Mouse (Mus musculus): Measurements from ENCODE around the gene BC029722. TPM values are rescaled to one million over a fixed set of nuclear protein-coding genes. Genes with fewer than 3 reads are reported as not detected.

Gene BC029722
- total and polyA plus RNA-seq, 3 experiments, result 12.4 to 33.8 (median 22.7) TPM

DNA sequence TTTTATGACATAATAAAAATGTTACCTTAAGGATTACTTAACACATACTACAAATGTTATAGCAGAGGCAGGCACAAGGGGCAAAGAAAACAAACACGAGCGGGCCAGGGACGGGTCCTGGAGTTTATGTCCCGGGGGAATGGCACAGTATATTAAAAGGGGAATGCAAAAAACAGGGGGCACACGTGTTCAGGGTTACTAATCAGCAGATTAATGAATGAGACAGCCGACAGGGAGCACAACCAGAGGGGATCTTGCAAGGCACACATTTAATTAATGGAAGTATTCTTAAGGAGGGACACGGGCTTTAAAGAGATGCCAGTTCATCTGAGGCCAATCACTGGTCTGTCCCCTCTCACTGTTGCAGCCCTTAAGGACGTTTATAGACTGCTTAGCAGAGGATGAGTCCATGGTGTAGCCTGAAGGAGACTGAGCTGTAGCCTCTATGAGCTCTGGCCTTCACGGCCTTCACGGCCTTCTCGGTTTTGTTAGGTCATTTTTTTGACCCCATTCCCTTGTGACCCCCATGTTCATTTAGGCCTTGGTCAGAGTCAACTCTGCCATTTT, 44.2 kb upstream of the BC029722 start:
- H3K4me1 ChIP-seq (ENCODE audit: control insufficient read depth in 1 of 2, insufficient read depth in 2 of 2), result peaks cover 0 to 17% of the 10 kb centered on the region in 2 experiments; a peak in 2 of 4 replicates
- no peaks in the 10 kb centered on the region for H3K27me3 ChIP-seq (replicated peaks)
- H3K9ac ChIP-seq (ENCODE audit: insufficient read depth, low read depth), result no peak overlapping the region
- TF ChIP-seq GABPA (IDR thresholded peaks at IDR 0.05; ENCODE audit: insufficient replicate concordance, low read depth, low read length) (no peak), CHD2 (IDR thresholded peaks at IDR 0.05; ENCODE audit: low read length) (no peak), MEF2A (IDR thresholded peaks at IDR 0.05; ENCODE audit: borderline replicate concordance, low read depth, low read length) (no peak), MXI1 (IDR thresholded peaks at IDR 0.05; ENCODE audit: low read depth, low read length) (no peak), TBP (conservative IDR thresholded peaks at IDR 0.05; ENCODE audit: low read depth, low read length) (no peak), MAZ (IDR thresholded peaks at IDR 0.05; ENCODE audit: low read depth, low read length) (no peak), MAFK (IDR thresholded peaks at IDR 0.05; ENCODE audit: insufficient replicate concordance, low read length) (no peak), BHLHE40 (IDR thresholded peaks at IDR 0.05; ENCODE audit: low read depth, low read length) (no peak), USF2 (conservative IDR thresholded peaks at IDR 0.05; ENCODE audit: low read depth, low read length) (no peak), HCFC1 (IDR thresholded peaks at IDR 0.05; ENCODE audit: low read depth, low read length) (no peak), NELFE (IDR thresholded peaks at IDR 0.05; ENCODE audit: low read depth, low read length) (no peak), KAT2A (IDR thresholded peaks at IDR 0.05; ENCODE audit: insufficient replicate concordance, low read length) (no peak), E2F4 (IDR thresholded peaks at IDR 0.05; ENCODE audit: insufficient replicate concordance, low read depth, low read length) (no peak)
- no peaks in the 10 kb centered on the region for H3K9me3 ChIP-seq (replicated peaks; ENCODE audit: low read length)
- in situ Hi-C loops (cut with MboI; ENCODE audit: low pct_ligation_motif_present, low pct_unique_long_range_greater_than_20kb, low sequenced_read_pairs) (no loop called here), dilution Hi-C loops (cut with MboI; ENCODE audit: extremely low pct_ligation_motif_present, extremely low pct_unique_long_range_greater_than_20kb, low sequenced_read_pairs) (no loop called here)
- DNase-seq (ENCODE audit: extremely low read depth), result no peak
- H3K36me3 ChIP-seq (replicated peaks in 1 of 2; ENCODE audit: control insufficient read depth in 1 of 2, insufficient read depth in 1 of 2, low read length in 1 of 2), result peaks cover under 1 to 79% of the 10 kb centered on the region in 2 experiments
- H3K79me2 ChIP-seq (replicated peaks; ENCODE audit: control insufficient read depth, extremely low read depth, insufficient read depth, poor library complexity, severe bottlenecking), result no peaks in the 10 kb centered on the region; the same call in 1 of the 2 replicates
- no peak overlapping the region for H3K27ac ChIP-seq (ENCODE audit: insufficient read depth, low read depth)
- no peak overlapping the region for H3K4me3 ChIP-seq (replicated peaks in 1 of 3; ENCODE audit: low read depth in 2 of 3, low read length in 2 of 3, poor library complexity in 1 of 3)
- H3K4me2 ChIP-seq (ENCODE audit: insufficient read depth, low read depth, poor library complexity, severe bottlenecking), result no peak overlapping the region

- Histone ChIP-seq H3K4me3 (replicated peaks in 1 of 3; ENCODE audit: low read depth in 2 of 3, low read length in 2 of 3, poor library complexity in 1 of 3) (no peak overlapping the region), H3K36me3 (replicated peaks in 1 of 2; ENCODE audit: control insufficient read depth in 1 of 2, insufficient read depth in 1 of 2, low read length in 1 of 2) (peaks cover 4 to 80% of the 10 kb centered on the region in 2 experiments), H3K9me3 (replicated peaks; ENCODE audit: low read length) (no peaks in the 10 kb centered on the region), H3K27ac (ENCODE audit: insufficient read depth, low read depth) (no peak overlapping the region), H3K79me2 (replicated peaks; ENCODE audit: control insufficient read depth, extremely low read depth, insufficient read depth, poor library complexity, severe bottlenecking) (no peaks in the 10 kb centered on the region; the same call in 1 of the 2 replicates), H3K9ac (ENCODE audit: insufficient read depth, low read depth) (no peak overlapping the region), H3K27me3 (replicated peaks) (no peaks in the 10 kb centered on the region), H3K4me2 (ENCODE audit: insufficient read depth, low read depth, poor library complexity, severe bottlenecking) (no peak overlapping the region), H3K4me1 (ENCODE audit: control insufficient read depth in 1 of 2, insufficient read depth in 2 of 2) (peaks cover 0 to 11% of the 10 kb centered on the region in 2 experiments; a peak in 1 of 4 replicates)
- DNase-seq (ENCODE audit: extremely low read depth), result no peak
- dilution Hi-C loops (cut with MboI; ENCODE audit: extremely low pct_ligation_motif_present, extremely low pct_unique_long_range_greater_than_20kb, low sequenced_read_pairs) (no loop called here), in situ Hi-C loops (cut with MboI; ENCODE audit: low pct_ligation_motif_present, low pct_unique_long_range_greater_than_20kb, low sequenced_read_pairs) (no loop called here)
- TF ChIP-seq ZNF384 (IDR thresholded peaks at IDR 0.05; ENCODE audit: low read depth, low read length), result no peak
- no peak for TF ChIP-seq MAFK (IDR thresholded peaks at IDR 0.05; ENCODE audit: insufficient replicate concordance, low read length)
- no peak for TF ChIP-seq ETS1 (conservative IDR thresholded peaks at IDR 0.05; ENCODE audit: low read depth, low read length)
- TF ChIP-seq IRF4 (IDR thresholded peaks at IDR 0.05; ENCODE audit: low read depth, low read length), result no peak
- TF ChIP-seq ZMIZ1 (IDR thresholded peaks at IDR 0.05; ENCODE audit: low read depth, low read length), result no peak
- TF ChIP-seq RCOR1 (conservative IDR thresholded peaks at IDR 0.05; ENCODE audit: low read depth, low read length), result no peak
- no peak for TF ChIP-seq ELF1 (IDR thresholded peaks at IDR 0.05; ENCODE audit: low read depth, low read length)
- TF ChIP-seq MXI1 (IDR thresholded peaks at IDR 0.05; ENCODE audit: low read depth, low read length), result no peak
- TF ChIP-seq E2F4 (IDR thresholded peaks at IDR 0.05; ENCODE audit: insufficient replicate concordance, low read depth, low read length), result no peak
- no peak for TF ChIP-seq JUN (IDR thresholded peaks at IDR 0.05; ENCODE audit: insufficient read depth, low read depth, low read length)
- TF ChIP-seq SIN3A (IDR thresholded peaks at IDR 0.05; ENCODE audit: low read length), result no peak
- TF ChIP-seq ZKSCAN1 (IDR thresholded peaks at IDR 0.05; ENCODE audit: borderline replicate concordance, low read depth, low read length), result no peak
- TF ChIP-seq MAX (IDR thresholded peaks at IDR 0.05; ENCODE audit: low read length), result no peak
- no peak for TF ChIP-seq TCF12 (IDR thresholded peaks at IDR 0.05; ENCODE audit: low read depth, low read length)
- TF ChIP-seq UBTF (IDR thresholded peaks at IDR 0.05; ENCODE audit: low read depth, low read length), result no peak
- TF ChIP-seq MEF2A (IDR thresholded peaks at IDR 0.05; ENCODE audit: borderline replicate concordance, low read depth, low read length), result no peak
- TF ChIP-seq RAD21 (IDR thresholded peaks at IDR 0.05; ENCODE audit: low read depth, low read length), result no peak
- TF ChIP-seq HCFC1 (IDR thresholded peaks at IDR 0.05; ENCODE audit: low read depth, low read length), result no peak
These were observed 43.5 kb upstream of the BC029722 start for GRCm38 (mm10) chr2:155862573-155863300.

Measured in CH12.LX (cell line).